Mouse (Mus musculus): ENCODE measurements around the gene Cdc42ep3.

Gene Cdc42ep3

GRCm38 (mm10) chr17:79290697-79291096 lies 64.2 kb downstream of the Cdc42ep3 start:
- DNase-seq (ENCODE audit: low read depth, low spot score), result peak; percentile 16

- DNase-seq (ENCODE audit: low read depth, low spot score), result peak; percentile 45
These were observed 67.6 kb downstream of the Cdc42ep3 start for GRCm38 (mm10) chr17:79287302-79287701.

DNA sequence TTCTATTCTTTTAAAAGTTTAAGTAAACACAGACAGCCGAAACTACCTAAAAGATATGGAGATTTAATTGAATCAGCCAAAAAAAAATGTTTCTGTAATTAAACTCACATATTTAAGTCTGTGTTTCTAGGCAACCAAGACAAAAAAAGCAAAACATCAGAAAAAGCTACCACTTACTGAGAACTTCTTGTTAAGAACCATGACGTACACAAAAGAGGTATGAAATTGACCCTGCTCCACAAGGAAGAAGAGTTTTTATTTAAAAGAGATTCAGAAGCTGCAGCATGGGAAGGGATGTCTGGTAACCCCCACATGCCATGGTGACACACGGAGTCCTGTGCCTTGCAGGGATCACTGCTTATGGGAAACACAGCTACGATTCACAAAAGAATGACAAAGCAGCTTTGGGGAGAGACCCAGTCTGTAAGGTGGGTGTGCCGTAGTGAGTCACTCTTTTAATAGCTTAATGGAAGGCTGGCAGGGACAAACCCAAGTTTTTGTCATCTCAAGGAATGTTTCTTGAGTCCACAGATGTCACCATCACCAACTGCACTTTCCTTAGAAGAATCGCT lies 69.8 kb downstream of the Cdc42ep3 start:
- peak; percentile 56 for DNase-seq (ENCODE audit: low read depth, low spot score)
